Mouse (Mus musculus): ENCODE measurements at regions not wholly inside any gene's neighbourhood (a gene's known extent, or its start where the extent isn't known, plus 50 kb on each side); places are given as distances from the start of the nearest gene placed in this dataset.

DNA sequence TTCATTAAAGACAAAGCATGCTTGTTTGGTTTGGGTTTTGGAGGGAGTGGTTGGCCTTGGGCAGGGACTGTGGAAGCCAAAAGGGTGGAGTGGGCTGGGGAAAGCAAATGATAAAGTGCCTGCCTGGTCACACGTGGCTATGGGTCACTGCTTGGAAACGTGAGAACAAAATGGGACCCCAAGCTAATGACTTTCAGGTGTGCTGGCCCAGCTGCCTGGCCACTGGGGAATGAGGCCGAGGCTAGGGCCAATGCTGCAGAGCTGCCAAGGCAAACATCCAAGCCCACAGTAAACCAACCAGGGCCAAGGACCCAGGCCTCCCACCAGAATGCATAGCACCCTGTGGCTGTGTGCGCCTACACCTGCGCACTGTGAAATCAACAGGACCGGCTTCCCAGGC lies 737.7 kb downstream of the Gm826 start:
- TF ChIP-seq CTCF (IDR thresholded peaks at IDR 0.05), result no peak
- TF ChIP-seq POLR2A (IDR thresholded peaks at IDR 0.05; ENCODE audit: insufficient read depth, low read depth, low read length), result no peak
